Mouse (Mus musculus): Measurements from ENCODE around the gene Ltb4r1.

DNA sequence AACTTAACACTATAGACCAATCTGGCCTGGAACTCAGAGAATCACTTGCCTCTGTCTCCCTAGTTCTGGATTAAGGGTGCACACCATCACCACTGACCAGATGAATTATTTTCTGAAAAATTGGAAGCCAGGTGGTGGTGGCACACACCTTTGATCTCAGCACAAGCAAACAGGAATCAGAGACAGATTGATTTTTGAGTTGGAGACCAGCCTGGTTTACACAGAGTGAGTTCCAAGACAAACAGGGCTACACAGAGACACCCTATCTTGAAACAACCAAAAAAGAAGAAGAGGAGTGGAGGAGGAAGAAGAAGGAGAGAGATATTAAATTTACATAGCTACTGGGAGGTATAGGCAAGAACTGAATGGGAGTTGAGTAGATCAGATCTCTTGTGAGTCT, 39.5 kb upstream of the Ltb4r1 start:
- TF ChIP-seq POLR2A (IDR thresholded peaks at IDR 0.05; ENCODE audit: insufficient read depth, low read length) (no peak), EP300 (IDR thresholded peaks at IDR 0.05; ENCODE audit: insufficient read depth, low read depth, low read length) (no peak)
